Mouse (Mus musculus): ENCODE measurements at regions not wholly inside any gene's neighbourhood (a gene's known extent, or its start where the extent isn't known, plus 50 kb on each side); places are given as distances from the start of the nearest gene placed in this dataset.
"Not testable (repeated sequence)": the region's sequence is repeated elsewhere in the genome, so short reads cannot be mapped to it uniquely, and the experiment has no call there.

DNA sequence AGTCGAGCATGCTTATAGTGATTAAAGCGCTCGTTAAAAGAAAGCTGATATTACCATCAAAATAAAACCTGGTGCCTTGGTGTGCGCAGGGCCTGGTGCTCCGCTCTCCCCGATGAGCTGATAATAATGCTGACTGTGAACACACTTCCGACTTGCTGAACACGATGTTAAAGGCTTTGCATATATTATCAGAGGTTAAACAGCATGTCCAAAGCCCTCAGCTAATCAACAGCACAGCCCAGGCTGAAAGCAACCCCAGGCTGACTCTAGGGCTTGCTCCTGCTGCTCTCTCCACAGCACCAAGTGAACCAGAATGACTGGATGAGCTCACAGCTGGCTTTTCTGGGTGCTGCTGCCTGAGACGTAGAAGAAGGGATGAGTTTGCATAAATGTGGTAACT lies 238.2 kb upstream of the 1700012A03Rik start:
- no peak for DNase-seq (ENCODE audit: low read depth, low spot score)
- no peaks in the 10 kb centered on the region; the same call in 1 of the 2 replicates for H3K27me3 ChIP-seq (ENCODE audit: control insufficient read depth, insufficient read depth, low read length, poor library complexity, severe bottlenecking)
- no peaks in the 10 kb centered on the region for H3K36me3 ChIP-seq (ENCODE audit: control insufficient read depth, insufficient read depth, low read length, poor library complexity, severe bottlenecking)

DNA sequence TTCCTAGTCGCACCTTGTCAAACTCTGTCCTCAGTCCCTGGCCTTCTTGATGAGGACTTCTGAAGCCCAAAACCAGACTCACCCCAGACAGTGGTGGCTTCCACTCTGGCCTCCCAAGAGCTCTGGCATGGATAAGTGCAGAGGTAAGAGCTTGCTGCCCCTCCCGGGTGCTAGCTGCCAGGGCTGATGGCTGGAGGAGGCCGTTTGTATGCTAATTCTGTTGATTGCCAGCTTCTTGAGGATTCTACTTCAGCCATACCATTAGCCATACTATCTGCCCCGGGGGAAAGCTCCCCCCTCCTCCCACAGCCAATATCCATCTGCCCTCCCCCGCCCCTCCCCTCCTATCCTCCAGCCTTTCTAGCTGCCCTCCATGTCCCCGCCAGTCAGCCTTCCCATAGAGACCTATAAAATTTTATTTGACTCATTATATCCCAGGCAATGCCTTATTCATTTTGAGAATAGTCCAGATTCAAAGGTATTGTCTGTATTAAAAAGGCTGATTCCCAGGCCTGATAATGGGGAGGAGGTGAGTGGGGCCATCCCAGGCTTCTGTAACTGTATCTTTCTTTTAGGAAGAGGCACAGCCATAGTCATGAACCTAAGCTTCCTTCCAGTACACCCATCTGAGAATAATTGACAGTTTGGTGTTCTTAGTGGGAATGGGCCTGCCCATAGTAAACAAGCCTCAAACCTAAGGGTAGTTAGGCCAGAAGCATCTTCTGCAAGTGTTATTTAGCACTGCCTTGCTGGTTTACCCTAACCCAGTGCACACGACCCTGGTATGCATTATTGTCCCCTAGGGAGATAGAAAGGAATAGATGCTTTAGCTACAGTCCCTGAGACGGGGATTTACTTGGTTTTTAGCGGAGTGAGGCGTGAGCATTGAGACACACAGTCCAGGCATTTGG lies 239.2 kb upstream of the 1700012A03Rik start:
- no peak for DNase-seq (ENCODE audit: low read depth, low spot score)
- H3K27me3 ChIP-seq (ENCODE audit: control insufficient read depth, insufficient read depth, low read length, poor library complexity, severe bottlenecking) = no peaks in the 10 kb centered on the region; the same call in 1 of the 2 replicates

DNA sequence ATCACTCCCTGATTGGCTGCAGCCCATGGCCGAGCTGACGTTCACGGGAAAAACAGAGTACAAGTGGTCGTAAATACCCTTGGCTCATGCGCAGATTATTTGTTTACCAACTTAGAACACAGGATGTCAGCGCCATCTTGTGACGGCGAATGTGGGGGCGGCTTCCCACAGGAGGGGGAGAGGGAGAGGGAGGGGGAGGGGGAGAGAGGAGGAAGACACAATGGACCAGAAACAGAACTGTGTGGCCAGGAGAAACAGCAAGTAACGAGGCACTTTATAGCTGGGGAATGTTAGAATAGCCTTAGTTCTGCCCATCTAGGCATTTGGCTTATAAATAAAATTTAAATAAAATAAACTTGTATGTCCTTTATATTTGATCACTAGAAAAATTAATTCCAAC lies 240.7 kb upstream of the Podxl start:
- DNase-seq (ENCODE audit: low read depth, low spot score) = peak; percentile 38
- not testable (repeated sequence) for H3K36me3 ChIP-seq (ENCODE audit: control insufficient read depth, insufficient read depth, low read length, poor library complexity, severe bottlenecking); H3K27me3 ChIP-seq (ENCODE audit: control insufficient read depth, insufficient read depth, low read length, poor library complexity, severe bottlenecking)

More for the DNA sequence above, 239.2 kb upstream of the 1700012A03Rik start:
- no peaks in the 10 kb centered on the region for H3K36me3 ChIP-seq (ENCODE audit: control insufficient read depth, insufficient read depth, low read length, poor library complexity, severe bottlenecking)

DNA sequence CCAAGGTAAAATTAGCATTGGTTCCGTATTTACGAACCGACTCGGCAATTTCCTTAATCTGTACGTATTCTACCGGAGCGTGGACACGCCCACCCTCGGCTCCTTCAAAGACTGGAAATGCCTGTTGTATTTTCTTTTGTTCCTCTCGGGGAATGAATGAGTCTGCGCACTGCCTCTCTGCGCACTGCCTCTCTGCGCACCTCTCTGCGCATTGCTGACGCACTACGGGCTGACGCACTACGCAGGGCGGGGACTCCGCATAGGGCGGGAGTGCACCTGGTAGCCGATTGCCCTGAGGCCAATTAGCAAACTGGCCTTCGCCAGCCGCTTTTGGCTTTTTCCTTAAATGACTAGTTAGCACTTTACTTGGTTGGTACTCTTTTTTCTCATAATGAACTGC lies 239.4 kb upstream of the Podxl start:
- DNase-seq (ENCODE audit: low read depth, low spot score); H3K27me3 ChIP-seq (ENCODE audit: control insufficient read depth, insufficient read depth, low read length, poor library complexity, severe bottlenecking); H3K36me3 ChIP-seq (ENCODE audit: control insufficient read depth, insufficient read depth, low read length, poor library complexity, severe bottlenecking): not testable (repeated sequence)

DNA sequence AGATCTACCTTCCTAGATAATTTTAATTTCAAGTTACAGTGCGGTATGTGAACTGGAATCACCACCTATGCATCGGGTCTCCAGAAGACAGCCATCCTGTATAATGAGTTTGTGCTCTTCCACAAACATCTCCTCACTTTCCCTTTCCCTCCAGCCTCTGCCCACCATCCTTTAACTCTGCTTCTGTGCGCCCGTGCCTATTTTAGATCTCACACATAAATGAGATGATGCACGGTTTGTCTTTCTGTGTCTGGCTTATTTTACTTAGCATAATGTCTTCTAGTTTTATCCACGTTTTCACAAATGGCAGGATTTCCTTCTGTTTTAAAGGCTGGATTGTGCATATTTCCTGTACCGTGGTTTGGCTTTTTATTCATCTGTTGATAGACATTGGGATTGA lies 227.8 kb upstream of the Podxl start:
- no peak for DNase-seq (ENCODE audit: low read depth, low spot score)
- Histone ChIP-seq H3K27me3 (ENCODE audit: control insufficient read depth, insufficient read depth, low read length, poor library complexity, severe bottlenecking) (no peaks in the 10 kb centered on the region), H3K36me3 (ENCODE audit: control insufficient read depth, insufficient read depth, low read length, poor library complexity, severe bottlenecking) (no peaks in the 10 kb centered on the region)

DNA sequence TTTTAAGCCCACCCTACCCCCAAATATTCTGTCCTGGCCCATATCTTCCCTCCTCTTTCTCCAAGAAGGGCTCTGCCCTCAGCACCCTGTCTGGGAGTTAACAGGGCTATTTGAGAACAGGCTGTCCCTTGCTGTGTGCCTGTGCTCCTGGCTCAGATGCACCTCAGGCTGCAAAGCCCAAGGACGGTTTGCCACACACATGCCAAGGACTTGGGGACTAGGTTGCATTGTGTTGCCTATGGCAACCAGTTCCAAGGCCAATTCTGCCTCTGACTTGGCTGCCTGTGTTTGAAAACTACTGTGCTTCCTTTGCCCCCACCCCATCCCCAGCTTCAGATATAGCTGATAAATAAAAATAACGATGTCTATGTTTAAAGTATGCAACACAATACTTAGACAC lies 227.1 kb upstream of the Podxl start:
- no peaks in the 10 kb centered on the region for H3K36me3 ChIP-seq (ENCODE audit: control insufficient read depth, insufficient read depth, low read length, poor library complexity, severe bottlenecking)
- DNase-seq (ENCODE audit: low read depth, low spot score) = no peak
- H3K27me3 ChIP-seq (ENCODE audit: control insufficient read depth, insufficient read depth, low read length, poor library complexity, severe bottlenecking) = no peaks in the 10 kb centered on the region

DNA sequence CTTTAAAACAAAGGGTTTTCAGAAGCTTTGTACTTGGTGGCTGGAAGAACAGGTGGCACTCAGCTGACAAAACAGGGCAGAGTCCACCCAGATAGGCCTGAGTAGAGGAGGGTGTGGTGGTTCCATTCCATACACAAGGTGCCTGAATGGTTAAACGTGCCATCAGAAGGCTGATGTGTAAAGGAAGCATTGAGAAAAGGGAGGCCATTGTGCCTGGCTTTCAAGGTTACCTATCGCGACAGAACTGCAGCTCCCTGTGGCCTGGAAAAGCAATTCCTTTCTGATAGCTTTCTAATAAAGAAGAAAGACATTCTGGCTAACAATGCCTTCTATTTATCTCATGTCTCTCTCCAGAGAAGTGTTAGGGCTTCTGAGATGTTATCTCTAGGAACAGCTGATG lies 213.1 kb upstream of the Podxl start:
- Histone ChIP-seq H3K36me3 (ENCODE audit: control insufficient read depth, insufficient read depth, low read length, poor library complexity, severe bottlenecking) (no peaks in the 10 kb centered on the region), H3K27me3 (ENCODE audit: control insufficient read depth, insufficient read depth, low read length, poor library complexity, severe bottlenecking) (no peaks in the 10 kb centered on the region)
- no peak for DNase-seq (ENCODE audit: low read depth, low spot score)

DNA sequence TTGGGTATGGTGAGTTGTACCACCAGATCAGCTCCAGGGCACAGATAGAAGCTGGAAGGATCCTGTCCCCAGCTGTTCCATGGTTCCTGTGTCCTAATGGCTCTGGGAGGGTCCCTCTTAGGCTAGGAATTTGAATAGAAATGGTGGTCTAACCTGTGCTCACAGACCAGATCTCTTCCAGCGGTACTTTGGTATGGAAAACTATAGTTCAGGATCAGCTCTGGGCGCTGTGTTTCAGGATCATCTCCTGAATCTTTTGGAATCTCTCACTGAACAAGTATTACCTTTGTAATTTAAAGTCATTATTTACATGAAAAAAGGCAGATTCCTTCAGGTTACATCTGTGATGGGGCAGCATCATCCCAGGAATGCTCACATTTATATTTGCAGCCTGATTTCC lies 208.1 kb upstream of the Podxl start:
- Histone ChIP-seq H3K27me3 (ENCODE audit: control insufficient read depth, insufficient read depth, low read length, poor library complexity, severe bottlenecking) (no peaks in the 10 kb centered on the region), H3K36me3 (ENCODE audit: control insufficient read depth, insufficient read depth, low read length, poor library complexity, severe bottlenecking) (no peaks in the 10 kb centered on the region)
- no peak for DNase-seq (ENCODE audit: low read depth, low spot score)

DNA sequence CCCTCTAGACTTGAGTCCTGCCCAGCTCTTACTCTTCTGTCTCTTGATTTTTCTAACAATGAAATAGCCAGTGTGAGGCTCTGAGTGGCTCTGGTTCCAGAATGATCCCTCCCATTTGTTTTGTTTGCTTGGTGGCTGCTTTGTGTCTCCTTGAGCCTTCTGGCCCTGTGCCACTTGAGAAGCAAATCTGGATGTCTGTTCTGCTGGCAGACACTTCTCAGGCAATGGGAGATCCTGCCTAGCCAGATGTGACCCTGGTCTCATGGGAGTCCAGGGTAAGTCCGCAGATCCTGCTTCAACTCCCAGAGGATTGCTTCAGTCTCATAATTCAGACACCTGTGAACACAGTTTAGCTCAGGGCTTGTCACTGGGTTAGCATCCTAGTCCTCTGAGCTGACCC lies 181.8 kb upstream of the Podxl start:
- peak; percentile 2 for DNase-seq (ENCODE audit: low read depth, low spot score)
- no peaks in the 10 kb centered on the region for H3K36me3 ChIP-seq (ENCODE audit: control insufficient read depth, insufficient read depth, low read length, poor library complexity, severe bottlenecking)

DNA sequence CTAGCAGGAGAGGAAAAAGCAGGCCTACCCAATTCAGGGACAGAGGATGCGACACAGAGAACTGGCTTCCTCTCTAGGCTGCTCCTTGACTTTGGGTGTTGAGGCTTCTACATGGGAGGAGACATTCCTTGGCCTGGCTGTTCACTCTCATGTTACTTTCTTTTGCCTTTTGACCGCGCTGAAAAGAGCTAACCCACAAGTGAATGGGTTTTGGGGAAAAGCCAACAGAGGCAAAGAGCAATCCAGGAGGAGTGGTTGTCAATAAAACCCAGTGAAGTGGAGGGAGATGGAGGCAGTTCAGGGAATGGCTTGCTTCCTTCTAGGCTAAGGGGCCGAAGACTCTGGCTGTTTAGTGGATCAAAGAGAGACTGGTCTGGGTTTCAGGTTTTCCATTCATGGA lies 167.6 kb upstream of the Podxl start:
- DNase-seq (ENCODE audit: low read depth, low spot score) = no peak
- H3K27me3 ChIP-seq (ENCODE audit: control insufficient read depth, insufficient read depth, low read length, poor library complexity, severe bottlenecking) = no peaks in the 10 kb centered on the region

More for the DNA sequence above, 181.8 kb upstream of the Podxl start:
- no peaks in the 10 kb centered on the region for H3K27me3 ChIP-seq (ENCODE audit: control insufficient read depth, insufficient read depth, low read length, poor library complexity, severe bottlenecking)

DNA sequence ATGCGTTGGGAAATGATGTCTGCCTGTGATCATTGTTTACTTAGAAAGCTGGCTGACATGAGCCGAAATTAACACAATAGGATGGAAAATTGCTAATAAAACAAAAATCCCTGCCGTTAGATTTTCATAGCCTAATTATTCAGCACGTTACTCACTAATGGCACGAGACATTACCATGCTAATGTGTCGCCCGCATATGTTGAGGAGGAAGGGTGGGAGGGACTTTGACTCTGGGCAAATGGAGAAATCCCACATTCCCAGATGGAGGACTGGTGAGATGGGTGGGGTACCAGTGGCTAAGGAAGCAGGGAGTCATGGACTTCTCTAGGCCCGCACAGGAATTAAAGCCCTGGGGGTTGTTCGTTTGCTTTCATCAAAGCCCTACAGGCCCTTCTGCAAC lies 155.8 kb upstream of the Podxl start:
- DNase-seq (ENCODE audit: low read depth, low spot score) = no peak
- Histone ChIP-seq H3K36me3 (ENCODE audit: control insufficient read depth, insufficient read depth, low read length, poor library complexity, severe bottlenecking) (no peaks in the 10 kb centered on the region), H3K27me3 (ENCODE audit: control insufficient read depth, insufficient read depth, low read length, poor library complexity, severe bottlenecking) (no peaks in the 10 kb centered on the region)

More for the DNA sequence above, 167.6 kb upstream of the Podxl start:
- H3K36me3 ChIP-seq (ENCODE audit: control insufficient read depth, insufficient read depth, low read length, poor library complexity, severe bottlenecking) = no peaks in the 10 kb centered on the region

DNA sequence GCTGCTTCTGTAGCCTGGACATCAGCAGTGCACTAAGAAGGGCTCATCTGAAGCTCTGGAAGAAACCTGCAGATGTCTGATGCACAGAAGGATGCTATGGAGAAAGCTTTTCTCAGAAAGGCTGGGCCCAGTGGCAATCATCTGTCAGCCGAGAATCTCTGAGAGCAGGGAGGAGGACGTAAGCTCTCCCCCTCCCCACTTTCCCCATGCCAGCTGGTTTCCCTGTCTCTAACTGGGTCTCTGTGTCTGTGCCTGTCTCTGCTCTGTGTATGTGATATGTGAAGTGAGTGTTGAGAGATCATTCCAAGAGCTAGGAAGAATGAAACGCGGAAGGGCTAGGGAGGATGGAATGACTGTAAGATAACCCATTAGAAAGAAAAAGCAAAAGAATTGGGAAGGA lies 155.1 kb upstream of the Podxl start:
- no peak for DNase-seq (ENCODE audit: low read depth, low spot score)
- no peaks in the 10 kb centered on the region for H3K36me3 ChIP-seq (ENCODE audit: control insufficient read depth, insufficient read depth, low read length, poor library complexity, severe bottlenecking)
- no peaks in the 10 kb centered on the region for H3K27me3 ChIP-seq (ENCODE audit: control insufficient read depth, insufficient read depth, low read length, poor library complexity, severe bottlenecking)

DNA sequence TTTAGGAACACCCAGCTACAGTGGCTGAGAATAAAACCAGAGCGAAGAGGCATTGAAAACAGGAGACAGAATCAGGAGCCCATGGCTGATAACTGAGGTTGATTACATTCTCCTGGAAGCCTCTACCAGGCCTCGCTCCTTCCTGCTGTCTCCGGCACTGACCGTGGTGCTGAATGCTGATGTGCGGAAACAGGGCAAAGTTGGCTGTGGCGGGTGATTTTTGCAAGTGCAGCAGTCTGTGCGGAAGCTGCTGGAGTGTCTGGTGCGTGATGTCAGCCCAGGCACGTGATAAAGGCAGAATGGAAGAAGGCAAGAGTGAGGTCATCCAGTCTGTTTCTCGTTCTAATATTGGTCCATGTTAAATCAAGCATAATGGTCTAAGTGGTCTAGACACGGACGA lies 153.8 kb upstream of the Podxl start:
- Histone ChIP-seq H3K27me3 (ENCODE audit: control insufficient read depth, insufficient read depth, low read length, poor library complexity, severe bottlenecking) (no peaks in the 10 kb centered on the region), H3K36me3 (ENCODE audit: control insufficient read depth, insufficient read depth, low read length, poor library complexity, severe bottlenecking) (no peaks in the 10 kb centered on the region)
- no peak for DNase-seq (ENCODE audit: low read depth, low spot score)

DNA sequence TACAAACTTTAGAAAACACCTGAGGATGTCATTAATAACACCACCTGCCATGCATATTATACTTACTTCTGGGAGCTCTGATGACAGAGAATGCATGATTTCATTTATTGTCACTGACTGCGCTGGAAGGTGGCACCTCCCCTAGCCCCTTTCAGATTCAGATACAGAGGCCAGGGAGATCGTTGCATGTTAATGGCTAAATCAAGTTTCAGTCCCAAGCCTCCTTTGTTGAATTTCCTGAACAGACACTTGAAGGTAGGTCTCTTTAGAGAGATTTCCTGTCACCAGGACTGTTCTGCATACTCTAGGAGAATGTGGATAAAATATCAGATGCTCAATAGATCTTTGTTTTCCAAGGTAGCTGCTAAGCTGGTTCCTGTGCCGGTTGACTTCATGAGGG lies 143.5 kb upstream of the Podxl start:
- Histone ChIP-seq H3K36me3 (ENCODE audit: control insufficient read depth, insufficient read depth, low read length, poor library complexity, severe bottlenecking) (no peaks in the 10 kb centered on the region), H3K27me3 (ENCODE audit: control insufficient read depth, insufficient read depth, low read length, poor library complexity, severe bottlenecking) (no peaks in the 10 kb centered on the region)
- DNase-seq (ENCODE audit: low read depth, low spot score) = no peak

DNA sequence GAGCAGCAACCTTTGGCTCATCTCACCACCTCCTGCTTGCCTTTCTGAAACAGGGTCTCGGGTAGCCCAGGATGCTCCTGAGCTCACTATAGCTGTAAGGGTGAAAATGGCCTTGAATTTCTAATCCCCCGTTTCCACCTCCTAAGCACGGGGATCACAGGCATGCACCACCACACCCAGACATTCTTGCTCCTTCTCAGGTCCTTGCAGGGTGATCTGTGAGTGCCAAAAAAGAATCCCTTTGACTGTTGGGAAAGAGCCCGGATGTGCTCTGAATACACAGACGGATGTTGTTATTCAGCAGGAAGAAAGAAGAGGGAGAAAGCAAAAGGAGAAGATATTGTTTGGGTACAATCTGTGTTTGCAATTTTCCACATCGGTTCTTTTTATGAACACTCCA lies 140.4 kb upstream of the Podxl start:
- Histone ChIP-seq H3K36me3 (ENCODE audit: control insufficient read depth, insufficient read depth, low read length, poor library complexity, severe bottlenecking) (no peaks in the 10 kb centered on the region), H3K27me3 (ENCODE audit: control insufficient read depth, insufficient read depth, low read length, poor library complexity, severe bottlenecking) (no peaks in the 10 kb centered on the region)
- DNase-seq (ENCODE audit: low read depth, low spot score) = no peak

DNA sequence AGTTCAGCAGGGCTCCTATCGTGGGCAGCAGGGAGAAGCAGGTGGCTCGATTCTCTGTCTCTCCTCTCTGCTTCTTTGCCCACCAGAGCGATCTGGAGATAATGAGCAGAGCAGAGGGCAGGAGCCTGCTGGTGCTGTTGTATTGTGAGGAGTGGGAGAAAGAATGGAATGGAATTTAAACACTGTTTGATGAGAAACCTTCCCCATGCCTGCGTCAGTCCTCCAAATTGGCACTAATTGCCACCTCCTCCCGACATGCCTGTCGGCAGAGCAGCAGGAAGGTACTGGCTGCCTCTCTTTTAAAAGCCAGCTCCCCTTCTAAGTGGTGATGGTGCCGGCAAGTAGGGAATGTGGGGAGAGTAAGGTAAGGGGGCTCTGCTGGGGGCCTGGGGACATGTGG lies 139.2 kb upstream of the Podxl start:
- DNase-seq (ENCODE audit: low read depth, low spot score) = no peak
- Histone ChIP-seq H3K36me3 (ENCODE audit: control insufficient read depth, insufficient read depth, low read length, poor library complexity, severe bottlenecking) (no peaks in the 10 kb centered on the region), H3K27me3 (ENCODE audit: control insufficient read depth, insufficient read depth, low read length, poor library complexity, severe bottlenecking) (no peaks in the 10 kb centered on the region)
